Mouse (Mus musculus) intestine, embryonic 16.5 days (tissue): Measurements from ENCODE around the gene Gtf2h5. TPM values are rescaled to one million over a fixed set of nuclear protein-coding genes. Genes with fewer than 3 reads are reported as not detected.

Experiments
- ATAC-seq: fragments of 200-750 bp; cut with Nextera tagmentation; 2 replicates; pipeline ENCODE4 v1.8.0; 2017; ENCODE audit warnings: moderate TSS enrichment, moderate library complexity
- H3K27ac ChIP-seq: fragments of 300-500 bp; sonication (generic); 2 replicates; pipeline ENCODE4 v1.5.1; 2014; ENCODE audit warnings: mild to moderate bottlenecking, low read length
- H3K27me3 ChIP-seq: fragments of 300-500 bp; sonication (generic); replicated peaks from 2 replicates; pipeline ENCODE4 v1.6.1; 2014; ENCODE audit warnings: low read length, control low read depth, mixed read lengths; ENCODE audit not compliant: control insufficient read depth, insufficient read depth
- H3K36me3 ChIP-seq: fragments of 300-500 bp; sonication (generic); 2 replicates; pipeline ENCODE4 v1.6.1; 2014; ENCODE audit warnings: low read length, control low read depth; ENCODE audit not compliant: control insufficient read depth, insufficient read depth
- H3K4me1 ChIP-seq: fragments of 300-500 bp; sonication (generic); 2 replicates; pipeline ENCODE4 v1.6.1; 2014; ENCODE audit warnings: low read length, control low read depth, mixed read lengths; ENCODE audit not compliant: control insufficient read depth, insufficient read depth
- H3K4me2 ChIP-seq: fragments of 300-500 bp; sonication (generic); 2 replicates; pipeline ENCODE4 v1.6.1; 2014; ENCODE audit warnings: low read depth, low read length, control low read depth
- H3K4me3 ChIP-seq: fragments of 300-500 bp; sonication (generic); 2 replicates; pipeline ENCODE4 v1.5.1; 2014; ENCODE audit warnings: mild to moderate bottlenecking, low read length
- H3K9ac ChIP-seq: fragments of 300-500 bp; sonication (generic); 2 replicates; pipeline ENCODE4 v1.6.1; 2014; ENCODE audit warnings: low read depth, low read length
- H3K9me3 ChIP-seq: fragments of 300-500 bp; sonication (generic); 2 replicates; pipeline ENCODE4 v1.6.1; 2016; ENCODE audit warnings: low read length, control low read depth; ENCODE audit not compliant: control insufficient read depth
- WGBS: fragments of 180-500 bp; shearing (Covaris S2); extraction: QIAGEN DNeasy Blood & Tissue Kit; methylation state at CpG from one replicate; pipeline ENCODE4 v1.1.7; 2014; 5-methylcytosine and 5-hydroxymethylcytosine counted together
- polyA plus RNA-seq: library from polyadenylated mRNA; unstranded; fragments of >200 nt; fragmentation: Nextera tagmentation; extraction: Ambion mirVana; gene quantifications from 2 replicates; pipeline ENCODE4 v1.2.1, GENCODE M21; 2015

The Gtf2h5 gene
- polyA plus RNA-seq, 1 experiment from 2014 or later = 151 TPM

- H3K27ac ChIP-seq = peak within 1 kb of the TSS; percentile 93
- H3K4me1 ChIP-seq = peaks cover 17% of the 10 kb centered on the region
- H3K4me2 ChIP-seq = peak within 1 kb of the TSS; percentile 80
- peak within 1 kb of the TSS; percentile 93 for H3K4me3 ChIP-seq
- peak within 1 kb of the TSS; percentile 94 for H3K9ac ChIP-seq
- no peaks in the 10 kb centered on the region for H3K9me3 ChIP-seq
- H3K36me3 ChIP-seq = no peaks in the 10 kb centered on the region; the same call in 1 of the 2 replicates
- H3K27me3 ChIP-seq = no peaks in the 10 kb centered on the region
- peak; percentile 97 for ATAC-seq
- under 1% methylated on average over 60 of the region's 76 CpGs for WGBS
Measured at GRCm38 (mm10) chr17:6106361-6107014, 26.9 kb downstream of the Gtf2h5 start, which contains the start of gene Tulp4. Gene Tulp4 (plus strand): TSS chr17:6106437.

- ATAC-seq = peak; percentile 32
- WGBS = under 1% methylated on average over 43 of the region's 50 CpGs
- Histone ChIP-seq H3K4me1 (peaks cover 17% of the 10 kb centered on the region), H3K27me3 (no peaks in the 10 kb centered on the region), H3K9ac (peak overlapping the region; percentile 94), H3K4me2 (peak overlapping the region; percentile 74), H3K27ac (peak overlapping the region; percentile 93), H3K36me3 (no peaks in the 10 kb centered on the region; the same call in 1 of the 2 replicates), H3K4me3 (peak overlapping the region; percentile 93), H3K9me3 (no peaks in the 10 kb centered on the region)
Measured at GRCm38 (mm10) chr17:6107015-6107601, 27.5 kb downstream of the Gtf2h5 start.

- no peak for ATAC-seq
- WGBS = 56% methylated on average over 7 of the region's 7 CpGs
- peak overlapping the region; percentile 74 for H3K4me2 ChIP-seq
- H3K27me3 ChIP-seq = no peaks in the 10 kb centered on the region
- H3K27ac ChIP-seq = no peak overlapping the region
- no peaks in the 10 kb centered on the region; the same call in 1 of the 2 replicates for H3K36me3 ChIP-seq
- peak overlapping the region; percentile 94 for H3K9ac ChIP-seq
- peaks cover 17% of the 10 kb centered on the region for H3K4me1 ChIP-seq
- no peaks in the 10 kb centered on the region for H3K9me3 ChIP-seq
- peak overlapping the region; percentile 93 for H3K4me3 ChIP-seq
Measured at GRCm38 (mm10) chr17:6108175-6108574, 28.6 kb downstream of the Gtf2h5 start.

- Histone ChIP-seq H3K4me1 (peaks cover 15% of the 10 kb centered on the region), H3K9me3 (no peaks in the 10 kb centered on the region), H3K4me3 (no peak overlapping the region), H3K27me3 (no peaks in the 10 kb centered on the region), H3K27ac (no peak overlapping the region), H3K4me2 (no peak overlapping the region), H3K9ac (no peak overlapping the region), H3K36me3 (no peaks in the 10 kb centered on the region; the same call in 1 of the 2 replicates)
- WGBS = 81% methylated on average over 3 of the region's 3 CpGs
- no peak for ATAC-seq
Measured at GRCm38 (mm10) chr17:6110956-6111355, 31.4 kb downstream of the Gtf2h5 start.

- H3K4me2 ChIP-seq = no peak overlapping the region
- no peak overlapping the region for H3K9ac ChIP-seq
- H3K4me3 ChIP-seq = no peak overlapping the region
- H3K27ac ChIP-seq = no peak overlapping the region
- no peak for ATAC-seq
- WGBS = 86% methylated on average over 6 of the region's 6 CpGs
- H3K36me3 ChIP-seq = no peaks in the 10 kb centered on the region; the same call in 1 of the 2 replicates
- H3K9me3 ChIP-seq = no peaks in the 10 kb centered on the region
- H3K27me3 ChIP-seq = no peaks in the 10 kb centered on the region
- peaks cover 9% of the 10 kb centered on the region; the same call in 1 of the 2 replicates for H3K4me1 ChIP-seq
Measured at GRCm38 (mm10) chr17:6113653-6114052, 34.1 kb downstream of the Gtf2h5 start.

GRCm38 (mm10) chr17:6115085-6115484, 35.5 kb downstream of the Gtf2h5 start:
- H3K4me1 ChIP-seq = no peaks in the 10 kb centered on the region
- H3K4me2 ChIP-seq = no peak overlapping the region
- ATAC-seq = peak; percentile 67; the same call in 1 of the 2 replicates
- H3K27ac ChIP-seq = no peak overlapping the region
- H3K9ac ChIP-seq = no peak overlapping the region
- no peaks in the 10 kb centered on the region for H3K36me3 ChIP-seq
- WGBS = 83% methylated on average over 9 of the region's 9 CpGs
- no peak overlapping the region for H3K4me3 ChIP-seq
- H3K9me3 ChIP-seq = no peaks in the 10 kb centered on the region
- H3K27me3 ChIP-seq = no peaks in the 10 kb centered on the region

GRCm38 (mm10) chr17:6117148-6117725, 37.7 kb downstream of the Gtf2h5 start:
- H3K4me2 ChIP-seq = no peak overlapping the region
- H3K27ac ChIP-seq = peak overlapping the region; percentile 9
- 70% methylated on average over 4 of the region's 4 CpGs for WGBS
- no peaks in the 10 kb centered on the region for H3K27me3 ChIP-seq
- H3K4me3 ChIP-seq = no peak overlapping the region
- no peak overlapping the region for H3K9ac ChIP-seq
- H3K36me3 ChIP-seq = 0 out of 2 replicates have a peak, but pooled peaks cover 2% of the 10 kb centered on the region
- ATAC-seq = 0 out of 2 replicates have a peak, but pooled peaks have one; percentile 33
- H3K9me3 ChIP-seq = no peaks in the 10 kb centered on the region
- H3K4me1 ChIP-seq = no peaks in the 10 kb centered on the region

- 80% methylated on average over 3 of the region's 3 CpGs for WGBS
Measured at GRCm38 (mm10) chr17:6117917-6118316, 38.3 kb downstream of the Gtf2h5 start.

GRCm38 (mm10) chr17:6118861-6119260, 39.3 kb downstream of the Gtf2h5 start:
- H3K9ac ChIP-seq = no peak overlapping the region
- no peak for ATAC-seq
- H3K36me3 ChIP-seq = 0 out of 2 replicates have a peak, but pooled peaks cover 6% of the 10 kb centered on the region
- 93% methylated on average over 4 of the region's 4 CpGs for WGBS
- no peak overlapping the region for H3K4me2 ChIP-seq
- H3K27ac ChIP-seq = no peak overlapping the region
- no peaks in the 10 kb centered on the region for H3K9me3 ChIP-seq
- no peak overlapping the region for H3K4me3 ChIP-seq
- H3K27me3 ChIP-seq = no peaks in the 10 kb centered on the region
- H3K4me1 ChIP-seq = no peaks in the 10 kb centered on the region

More at GRCm38 (mm10) chr17:6117917-6118316, 38.3 kb downstream of the Gtf2h5 start:
- H3K4me3 ChIP-seq = no peak overlapping the region
- H3K27ac ChIP-seq = no peak overlapping the region
- no peak overlapping the region for H3K9ac ChIP-seq
- 0 out of 2 replicates have a peak, but pooled peaks cover 6% of the 10 kb centered on the region for H3K36me3 ChIP-seq
- H3K4me1 ChIP-seq = no peaks in the 10 kb centered on the region
- no peaks in the 10 kb centered on the region for H3K27me3 ChIP-seq
- H3K9me3 ChIP-seq = no peaks in the 10 kb centered on the region
- no peak overlapping the region for H3K4me2 ChIP-seq
- no peak for ATAC-seq
